Mouse (Mus musculus): Measurements from ENCODE around the gene Btn2a2.

DNA sequence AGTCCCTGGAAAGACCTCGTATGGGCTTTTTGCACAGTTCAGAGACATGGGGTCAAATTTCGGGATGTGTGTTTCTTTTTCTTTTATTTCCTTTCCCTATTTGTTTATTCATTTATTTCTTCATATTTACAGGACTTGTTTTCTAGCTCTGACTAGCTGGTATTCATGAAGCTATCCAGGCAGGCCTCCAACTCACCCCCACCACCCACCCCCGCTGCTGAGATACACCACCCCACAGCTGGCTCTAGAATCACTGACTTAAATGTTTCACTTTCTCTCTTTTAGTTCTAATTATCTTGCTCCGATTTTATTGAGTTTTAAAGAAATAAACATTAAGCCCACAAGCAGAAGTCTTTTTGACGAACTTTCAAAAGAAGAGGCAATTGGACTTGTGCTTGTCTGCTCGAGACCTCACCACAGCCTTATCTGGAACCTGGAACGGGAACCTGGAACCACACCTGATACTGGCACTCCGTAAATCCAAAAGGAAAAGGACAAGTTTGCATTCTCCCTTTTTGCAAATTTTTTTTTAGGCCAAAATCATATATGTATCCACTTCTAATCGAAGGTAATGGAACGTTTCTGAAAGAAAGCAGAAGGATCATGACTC lies 58.8 kb downstream of the Btn2a2 start:
- TF ChIP-seq POLR2A (IDR thresholded peaks at IDR 0.05; ENCODE audit: borderline replicate concordance, insufficient read depth, low read length) (no peak), CTCF (IDR thresholded peaks at IDR 0.05; ENCODE audit: borderline replicate concordance, insufficient read depth, low read depth, low read length) (no peak)

All from cerebellum, adult 2 months (tissue).